Comparison of ENCODE assay signal across 8 mouse cellular contexts in genomic region chr5:105648648-105649287, GRCm38 (mm10). TPM values are rescaled to one million over a fixed set of nuclear protein-coding genes. Genes with fewer than 3 reads are reported as not detected.
DNase-seq lines count a peak whose midpoint lies in the region; ATAC-seq and TF ChIP-seq lines count a peak whose summit lies in the region.

No protein-coding gene starts in this region.

- no peak; the same call in 1 of the 2 replicates for TF ChIP-seq CTCF in liver, postnatal 0 days (IDR thresholded peaks at IDR 0.05; ENCODE audit: low read depth)

- peak; percentile 43; the same call in 1 of the 2 replicates for TF ChIP-seq EP300 in liver, postnatal 0 days (IDR thresholded peaks at IDR 0.05; ENCODE audit: low read depth)

- H3K4me1 ChIP-seq in intestine, embryonic 14.5 days (replicated peaks; ENCODE audit: control insufficient read depth, insufficient read depth, low read length), result peaks cover 7% of the 10 kb centered on the region; the same call in 1 of the 2 replicates
- peaks cover 15% of the 10 kb centered on the region for H3K4me1 ChIP-seq in liver, postnatal 0 days (ENCODE audit: insufficient read depth)

- DNase-seq in embryo, embryonic 9.5 days (ENCODE audit: extremely low spot score), result peak; percentile 17
- no peak for DNase-seq in embryo, embryonic 10 days (ENCODE audit: low spot score)
- peak; percentile 21 for DNase-seq in retina, postnatal 1 day
- DNase-seq in retina, embryonic 14.5 days (ENCODE audit: low spot score), result no peak
- DNase-seq in intestine, embryonic 14.5 days (ENCODE audit: low spot score), result no peak
- peak; percentile 74 for DNase-seq in liver, postnatal 0 days
- DNase-seq in spleen, postnatal 4 days (ENCODE audit: low spot score in 2 of 2), result peak; percentile 75 to 83

- no peak overlapping the region for H3K4me3 ChIP-seq in intestine, embryonic 14.5 days (ENCODE audit: low read depth, low read length)
- H3K4me3 ChIP-seq in liver, postnatal 0 days (ENCODE audit: low read depth, low read length), result no peak overlapping the region

- H3K9ac ChIP-seq in intestine, embryonic 14.5 days (ENCODE audit: low read length), result no peak overlapping the region
- H3K9ac ChIP-seq in liver, postnatal 0 days (replicated peaks), result peak overlapping the region; percentile 5; the same call in 1 of the 2 replicates

- H3K27me3 ChIP-seq in intestine, embryonic 14.5 days (replicated peaks; ENCODE audit: control insufficient read depth, insufficient read depth, low read length), result no peaks in the 10 kb centered on the region
- no peaks in the 10 kb centered on the region for H3K27me3 ChIP-seq in liver, postnatal 0 days (ENCODE audit: insufficient read depth, low read length)

- peak overlapping the region; percentile 47; the same call in 1 of the 2 replicates for H3K27ac ChIP-seq in intestine, embryonic 14.5 days (ENCODE audit: low read depth)
- H3K27ac ChIP-seq in liver, postnatal 0 days (ENCODE audit: low read depth), result peak overlapping the region; percentile 85

- no peak for ATAC-seq in intestine, embryonic 14.5 days (replicated peaks; ENCODE audit: low FRiP score, low TSS enrichment, low read depth)
- peak; percentile 65 for ATAC-seq in liver, postnatal 0 days
- no peak for ATAC-seq in cerebellum, adult (ENCODE audit: insufficient number of reproducible peaks, low FRiP score, low TSS enrichment)

- H3K36me3 ChIP-seq in intestine, embryonic 14.5 days (ENCODE audit: control insufficient read depth, insufficient read depth, low read length), result no peaks in the 10 kb centered on the region
- H3K36me3 ChIP-seq in liver, postnatal 0 days (replicated peaks; ENCODE audit: insufficient read depth, low read length), result no peaks in the 10 kb centered on the region

- no peaks in the 10 kb centered on the region for H3K9me3 ChIP-seq in intestine, embryonic 14.5 days (ENCODE audit: control insufficient read depth, low read length)
- H3K9me3 ChIP-seq in liver, postnatal 0 days (ENCODE audit: low read length), result no peaks in the 10 kb centered on the region

- H3K4me2 ChIP-seq in intestine, embryonic 14.5 days (ENCODE audit: low read length), result no peak overlapping the region
- 0 out of 2 replicates have a peak overlapping the region, but pooled peaks have one; percentile 18 for H3K4me2 ChIP-seq in liver, postnatal 0 days (ENCODE audit: low read depth, low read length)

- WGBS in intestine, embryonic 14.5 days, result 39% methylated on average over 7 of the region's 7 CpGs
- 19% methylated on average over 7 of the region's 7 CpGs for WGBS in liver, postnatal 0 days (ENCODE audit: insufficient replicate concordance)

RNA-seq across cellular contexts. Expression of gene Lrrc8d, which starts 51.0 kb away (rescaled TPM):
- polyA plus RNA-seq in intestine, embryonic 14.5 days (2014; fragmentation: Nextera tagmentation; extraction: Ambion mirVana), result 17.3 and 19.2 TPM in 2 replicates
- polyA plus RNA-seq in liver, postnatal 0 days (2015; fragmentation: Nextera tagmentation; extraction: Ambion mirVana), result 11.6 TPM in 2 replicates

Comparison
In these comparisons a context has a peak if more than half of its experiments do, and no peak if none do; other contexts are left out.
1. DNase-seq: peak in embryo, embryonic 9.5 days (single experiment), retina, postnatal 1 day (single experiment), liver, postnatal 0 days (single experiment) and spleen, postnatal 4 days (2 of 2); none in embryo, embryonic 10 days (single experiment), retina, embryonic 14.5 days (single experiment) and intestine, embryonic 14.5 days (single experiment).